Mouse (Mus musculus) kidney, embryonic 14.5 days (tissue): ENCODE results near the gene Rprd2. TPM values are rescaled to one million over a fixed set of nuclear protein-coding genes. Genes with fewer than 3 reads are reported as not detected.

ENCODE experiments used
- ATAC-seq: fragments of 200-750 bp; cut with Nextera tagmentation; 2 replicates; pipeline ENCODE4 v1.8.0; 2017; ENCODE audit warnings: moderate number of reproducible peaks, mild to moderate bottlenecking, moderate TSS enrichment, moderate library complexity; ENCODE audit not compliant: low FRiP score, low TSS enrichment
- H3K27ac ChIP-seq: fragments of 300-500 bp; sonication (generic); 2 replicates; pipeline ENCODE4 v1.5.1; 2014; ENCODE audit warnings: low read depth, mild to moderate bottlenecking, low read length, moderate library complexity, mixed read lengths
- H3K27me3 ChIP-seq: fragments of 300-500 bp; sonication (generic); 2 replicates; pipeline ENCODE4 v1.6.1; 2014; ENCODE audit warnings: mild to moderate bottlenecking, low read length; ENCODE audit not compliant: control insufficient read depth, insufficient read depth
- H3K36me3 ChIP-seq: fragments of 300-500 bp; sonication (generic); 2 replicates; pipeline ENCODE4 v1.6.1; 2014; ENCODE audit warnings: low read length, mixed read lengths; ENCODE audit not compliant: control insufficient read depth, insufficient read depth
- H3K4me1 ChIP-seq: fragments of 300-500 bp; sonication (generic); 2 replicates; pipeline ENCODE4 v1.6.1; 2014; ENCODE audit warnings: low read length, mixed read lengths; ENCODE audit not compliant: control insufficient read depth, insufficient read depth
- H3K4me2 ChIP-seq: fragments of 300-500 bp; sonication (generic); replicated peaks from 2 replicates; pipeline ENCODE4 v1.6.1; 2014; ENCODE audit warnings: low read depth, mild to moderate bottlenecking, low read length
- H3K4me3 ChIP-seq: fragments of 300-500 bp; sonication (generic); 2 replicates; pipeline ENCODE4 v1.5.1; 2014; ENCODE audit warnings: mild to moderate bottlenecking, low read length
- H3K9ac ChIP-seq: fragments of 300-500 bp; sonication (generic); 2 replicates; pipeline ENCODE4 v1.6.1; 2014; ENCODE audit warnings: low read depth, mild to moderate bottlenecking, low read length, moderate library complexity
- H3K9me3 ChIP-seq: fragments of 300-500 bp; sonication (generic); 2 replicates; pipeline ENCODE4 v1.6.1; 2016; ENCODE audit warnings: low read length; ENCODE audit not compliant: control insufficient read depth
- WGBS: fragments of 180-500 bp; shearing (Covaris S2); extraction: QIAGEN DNeasy Blood & Tissue Kit; methylation state at CpG from one replicate; pipeline ENCODE4 v1.1.7; 2014; 5-methylcytosine and 5-hydroxymethylcytosine counted together
- microRNA-seq: library from miRNA; unstranded; fragments of <30 nt; microRNA quantifications from one replicate; pipeline ENCODE4, GENCODE M21; 2016
- polyA plus RNA-seq: library from polyadenylated mRNA; unstranded; fragments of >200 nt; fragmentation: Nextera tagmentation; extraction: Ambion mirVana; gene quantifications from 2 replicates; pipeline ENCODE4 v1.2.1, GENCODE M21; 2014

Rprd2 gene
- polyA plus RNA-seq, 1 experiment from 2014 or later, result 27.2 TPM

GRCm38 (mm10) chr3:95725863-95726262 lies 92.8 kb downstream of the Rprd2 start:
- Histone ChIP-seq H3K9ac (no peak overlapping the region), H3K27ac (no peak overlapping the region), H3K4me2 (no peak overlapping the region), H3K4me1 (no peaks in the 10 kb centered on the region), H3K4me3 (no peak overlapping the region), H3K9me3 (no peaks in the 10 kb centered on the region), H3K27me3 (no peaks in the 10 kb centered on the region), H3K36me3 (no peaks in the 10 kb centered on the region)
- WGBS, result 84% methylated on average over 7 of the region's 7 CpGs
- ATAC-seq, result no peak

DNA sequence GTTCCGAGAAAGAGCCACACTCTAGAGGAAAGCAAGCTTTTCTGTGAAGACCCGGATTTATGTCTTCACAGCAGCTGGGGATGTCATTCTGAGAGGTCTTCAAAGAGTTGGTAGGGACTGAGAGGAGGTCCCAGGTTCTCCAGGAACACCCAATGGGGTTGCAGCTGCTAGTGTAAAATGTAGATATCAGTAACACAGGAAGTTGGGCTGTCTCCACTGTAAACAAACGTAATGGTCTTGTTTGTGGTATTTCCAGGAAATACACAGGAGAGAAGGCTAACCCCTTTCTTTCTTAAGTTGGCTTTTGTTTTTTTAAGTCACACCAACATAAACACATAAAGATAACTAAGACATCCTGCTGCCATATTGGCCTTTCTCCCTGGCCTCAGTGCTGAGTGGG lies 96.3 kb downstream of the Rprd2 start:
- no peak overlapping the region for H3K4me2 ChIP-seq
- no peak for ATAC-seq
- no peaks in the 10 kb centered on the region for H3K36me3 ChIP-seq
- 61% methylated on average over 3 of the region's 3 CpGs for WGBS
- H3K27me3 ChIP-seq, result no peaks in the 10 kb centered on the region
- no peak overlapping the region for H3K4me3 ChIP-seq
- H3K9me3 ChIP-seq, result no peaks in the 10 kb centered on the region
- 0 out of 2 replicates have a peak overlapping the region, but pooled peaks have one; percentile 24 for H3K27ac ChIP-seq
- no peaks in the 10 kb centered on the region for H3K4me1 ChIP-seq
- no peak overlapping the region for H3K9ac ChIP-seq

GRCm38 (mm10) chr3:95718153-95718552 lies 100.5 kb downstream of the Rprd2 start:
- WGBS, result 90% methylated on average over 2 of the region's 2 CpGs
- Histone ChIP-seq H3K4me2 (no peak overlapping the region), H3K9ac (no peak overlapping the region), H3K27ac (no peak overlapping the region), H3K36me3 (no peaks in the 10 kb centered on the region), H3K4me1 (no peaks in the 10 kb centered on the region), H3K27me3 (no peaks in the 10 kb centered on the region), H3K9me3 (no peaks in the 10 kb centered on the region; the same call in 1 of the 2 replicates), H3K4me3 (no peak overlapping the region)
- no peak for ATAC-seq

GRCm38 (mm10) chr3:95716075-95716474 lies 102.6 kb downstream of the Rprd2 start:
- no peak overlapping the region for H3K9ac ChIP-seq
- 63% methylated on average over 1 of the region's 1 CpGs for WGBS
- no peak for ATAC-seq
- no peaks in the 10 kb centered on the region for H3K27me3 ChIP-seq
- H3K36me3 ChIP-seq, result no peaks in the 10 kb centered on the region
- no peak overlapping the region for H3K4me2 ChIP-seq
- no peak overlapping the region for H3K4me3 ChIP-seq
- H3K27ac ChIP-seq, result no peak overlapping the region
- H3K4me1 ChIP-seq, result no peaks in the 10 kb centered on the region
- H3K9me3 ChIP-seq, result peaks cover 3% of the 10 kb centered on the region; the same call in 1 of the 2 replicates

Small RNA genes lying within 50 kb of the gene (microRNA-seq; reads per million reads assigned to microRNA genes)
- gene Mir7014, result not detected

Other genes with a start within 250 kb of the Rprd2 start
- 28.2 and 35.6 TPM in 2 replicates for gene Golph3l, start 229.9 kb downstream of the Rprd2 start, polyA plus RNA-seq
- 64.0 and 66.9 TPM in 2 replicates for gene Ensa, start 193.9 kb downstream of the Rprd2 start, polyA plus RNA-seq
- gene Mcl1, start 160.1 kb downstream of the Rprd2 start, polyA plus RNA-seq, result 47.4 and 76.1 TPM in 2 replicates
- 2.0 and 3.7 TPM in 2 replicates for gene Adamtsl4, start 130.9 kb downstream of the Rprd2 start, polyA plus RNA-seq
- gene Ecm1, start 79.3 kb downstream of the Rprd2 start, polyA plus RNA-seq, result 168 and 204 TPM in 2 replicates
- gene Tars2, start 58.7 kb downstream of the Rprd2 start, polyA plus RNA-seq, result 37.5 and 56.6 TPM in 2 replicates
- gene Prpf3, start 37.0 kb upstream of the Rprd2 start, polyA plus RNA-seq, result 51.2 and 60.8 TPM in 2 replicates
- gene Mrps21, start 52.7 kb upstream of the Rprd2 start, polyA plus RNA-seq, result 377 and 496 TPM in 2 replicates
- 4.0 and 5.3 TPM in 2 replicates for gene Ciart, start 63.4 kb upstream of the Rprd2 start, polyA plus RNA-seq
- gene BC028528, start 73.1 kb upstream of the Rprd2 start, polyA plus RNA-seq, result 33.6 and 35.6 TPM in 2 replicates
- 40.4 and 83.2 TPM in 2 replicates for gene Aph1a, start 75.1 kb upstream of the Rprd2 start, polyA plus RNA-seq
- 21.0 and 25.9 TPM in 2 replicates for gene Car14, start 85.8 kb upstream of the Rprd2 start, polyA plus RNA-seq
- gene Anp32e, start 110.4 kb upstream of the Rprd2 start, polyA plus RNA-seq, result 78.3 and 89.0 TPM in 2 replicates
- gene Plekho1, start 177.1 kb upstream of the Rprd2 start, polyA plus RNA-seq, result 39.3 and 48.0 TPM in 2 replicates
- gene Vps45, start 239.6 kb upstream of the Rprd2 start, polyA plus RNA-seq, result 24.3 and 33.0 TPM in 2 replicates